Mouse (Mus musculus) fibroblast of lung, adult 2 months (primary cell): ENCODE measurements at regions not wholly inside any gene's neighbourhood (a gene's known extent, or its start where the extent isn't known, plus 50 kb on each side); places are given as distances from the start of the nearest gene placed in this dataset.

Experiments used
- DNase-seq: peaks from one replicate; pipeline ENCODE4 v3.0.0-alpha.2; 2011; ENCODE audit warnings: low read depth

DNA sequence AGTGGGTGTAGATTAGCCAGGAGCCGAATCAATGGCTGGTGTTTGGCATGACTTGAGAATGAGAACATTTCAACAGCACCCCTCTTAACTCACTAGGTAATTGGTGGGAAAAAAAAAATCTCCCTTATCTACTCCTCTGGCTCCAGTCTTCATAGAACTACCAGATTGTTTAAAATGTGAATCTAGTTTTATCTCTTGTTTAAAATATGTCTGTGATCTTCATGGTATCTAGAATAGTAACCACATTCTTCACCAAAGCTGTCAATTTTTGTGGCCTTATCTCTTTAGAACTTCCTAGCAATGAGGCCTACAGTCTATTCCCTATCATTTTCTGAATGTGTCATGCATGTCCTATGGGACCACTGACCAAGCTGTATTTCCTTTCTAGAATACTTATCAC is 134.4 kb upstream of the Atp2b1 start:
- DNase-seq: no peak

DNA sequence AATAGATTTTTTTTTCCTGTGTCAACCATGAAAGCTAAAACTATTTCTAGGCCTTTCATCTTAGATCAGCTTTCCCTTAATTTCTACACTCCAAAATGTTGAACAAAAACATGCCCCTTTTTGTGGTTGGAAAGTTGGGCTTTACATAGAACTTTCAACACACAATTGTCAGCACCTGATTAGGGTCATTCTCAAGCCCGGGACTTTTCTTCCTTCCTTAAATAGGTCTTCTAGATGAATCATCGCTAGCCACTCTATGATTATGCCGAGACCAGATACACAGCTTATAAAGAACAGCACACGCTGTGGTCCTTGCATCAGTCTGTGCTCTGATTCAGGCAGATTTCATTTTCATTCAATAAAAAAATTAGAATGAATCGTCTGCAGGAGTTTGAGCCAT is 133.3 kb upstream of the Atp2b1 start:
- peak; percentile 24 for DNase-seq

GRCm38 (mm10) chr10:98781888-98782351 is 132.3 kb upstream of the Atp2b1 start:
- DNase-seq: no peak

- DNase-seq: no peak
These were observed 128.8 kb upstream of the Atp2b1 start for GRCm38 (mm10) chr10:98785411-98785810.

GRCm38 (mm10) chr10:98786089-98786488 is 128.1 kb upstream of the Atp2b1 start:
- DNase-seq: no peak

GRCm38 (mm10) chr10:98789763-98790162 is 124.4 kb upstream of the Atp2b1 start:
- no peak for DNase-seq

DNA sequence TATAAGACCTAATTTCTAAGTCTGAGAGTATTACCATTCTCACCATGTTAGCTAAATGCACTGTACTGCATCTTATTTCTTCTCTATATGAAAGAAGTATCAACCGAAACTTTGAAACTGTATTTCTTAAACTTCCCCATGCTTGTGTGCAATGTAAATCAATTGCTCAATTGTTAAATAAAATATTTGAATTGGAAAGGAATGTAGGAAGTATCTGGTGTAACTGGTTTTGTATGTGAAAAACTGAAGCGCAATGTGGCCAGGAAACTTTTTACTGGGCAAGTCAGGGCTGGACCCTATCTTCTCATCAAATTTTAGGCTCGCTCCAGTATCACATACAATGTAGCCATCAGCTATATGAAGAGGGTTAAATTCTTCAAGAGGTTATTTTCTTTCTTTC is 123.8 kb upstream of the Atp2b1 start:
- DNase-seq: no peak

- DNase-seq: no peak
These were observed 122.0 kb upstream of the Atp2b1 start for GRCm38 (mm10) chr10:98792019-98792741.

GRCm38 (mm10) chr10:98793926-98794536 is 120.2 kb upstream of the Atp2b1 start:
- no peak for DNase-seq

GRCm38 (mm10) chr10:98796016-98796415 is 118.2 kb upstream of the Atp2b1 start:
- no peak for DNase-seq

DNA sequence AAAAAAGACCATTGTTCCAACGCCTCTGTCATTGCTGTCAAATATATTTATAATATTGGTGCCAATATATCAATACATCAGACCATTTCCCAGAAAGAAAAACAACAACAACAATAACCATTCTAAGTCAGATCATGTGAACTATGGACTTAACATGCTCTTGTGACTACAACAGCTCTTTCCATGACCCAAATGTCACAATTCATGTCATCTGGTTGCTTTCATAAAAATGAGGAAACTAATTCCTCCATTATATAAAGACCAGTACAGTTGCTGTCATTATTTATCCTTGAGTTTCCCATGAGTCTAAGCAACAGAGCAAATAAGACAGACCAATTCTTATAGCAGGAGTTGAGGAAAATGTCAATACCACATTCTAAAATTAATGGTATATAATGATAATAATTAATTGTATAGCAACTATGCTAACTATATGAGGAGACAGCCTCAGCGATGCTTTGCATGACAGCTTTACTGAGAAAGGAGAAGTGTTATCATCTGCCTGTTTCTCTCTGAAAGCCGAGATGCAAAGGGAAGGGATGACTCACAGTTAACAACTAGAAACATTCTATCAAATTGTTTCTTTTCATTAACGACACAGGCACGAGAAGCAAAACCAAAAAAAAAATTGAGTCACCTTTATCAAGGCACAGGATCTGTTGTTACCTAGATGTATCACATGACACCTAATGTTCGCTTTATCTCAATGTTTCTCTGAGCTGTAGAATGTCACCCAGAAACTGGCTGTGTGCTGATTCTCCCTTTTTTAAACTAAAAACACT is 115.4 kb upstream of the Atp2b1 start:
- DNase-seq: no peak

- DNase-seq: no peak
These were observed 114.4 kb upstream of the Atp2b1 start for GRCm38 (mm10) chr10:98799830-98800229.

GRCm38 (mm10) chr10:98800949-98801348 is 113.3 kb upstream of the Atp2b1 start:
- no peak for DNase-seq

DNA sequence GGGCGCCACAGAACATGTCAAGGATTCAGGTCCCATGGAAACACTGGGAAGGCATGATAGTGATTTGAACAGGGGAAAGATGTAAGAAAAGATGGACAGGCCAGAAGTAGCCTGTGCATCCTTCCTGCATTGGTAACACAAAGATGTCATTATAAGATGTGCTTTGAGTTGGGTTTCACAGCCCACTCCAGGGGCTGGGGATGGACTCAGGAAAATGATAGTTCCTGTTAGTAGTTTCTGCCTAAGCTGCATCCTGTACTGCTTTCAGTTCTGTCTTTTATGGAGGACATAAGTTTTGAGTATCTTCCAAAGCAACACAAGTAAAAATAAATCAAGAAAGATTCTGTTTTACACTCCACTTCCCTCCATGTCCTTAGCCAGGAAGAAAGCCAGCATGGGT is 109.2 kb upstream of the Atp2b1 start:
- DNase-seq: no peak

GRCm38 (mm10) chr10:98806798-98807535 is 107.2 kb upstream of the Atp2b1 start:
- no peak for DNase-seq

- no peak for DNase-seq
These were observed 105.6 kb upstream of the Atp2b1 start for GRCm38 (mm10) chr10:98808644-98809043.

- no peak for DNase-seq
These were observed 85.2 kb upstream of the Atp2b1 start for GRCm38 (mm10) chr10:98829051-98829450.

DNA sequence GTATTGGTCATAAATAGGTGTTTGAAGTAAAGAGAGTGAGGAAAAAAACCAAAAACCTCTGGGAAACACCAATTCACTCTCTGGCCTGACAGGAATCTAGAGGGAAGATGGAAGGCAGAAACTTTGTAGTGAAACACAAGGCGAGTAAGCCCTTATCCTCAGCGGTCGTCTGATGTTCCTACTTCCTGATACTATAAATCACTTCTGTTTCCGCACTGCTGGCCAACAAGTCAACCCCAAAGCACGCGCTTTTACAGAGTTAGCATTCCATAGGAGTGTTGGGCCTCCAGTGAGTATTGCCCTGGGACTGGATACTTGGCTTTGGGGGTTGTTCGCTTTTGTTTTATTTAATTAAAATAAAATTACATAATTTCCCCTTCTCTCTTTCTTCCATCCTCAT is 82.7 kb upstream of the Atp2b1 start:
- no peak for DNase-seq

DNA sequence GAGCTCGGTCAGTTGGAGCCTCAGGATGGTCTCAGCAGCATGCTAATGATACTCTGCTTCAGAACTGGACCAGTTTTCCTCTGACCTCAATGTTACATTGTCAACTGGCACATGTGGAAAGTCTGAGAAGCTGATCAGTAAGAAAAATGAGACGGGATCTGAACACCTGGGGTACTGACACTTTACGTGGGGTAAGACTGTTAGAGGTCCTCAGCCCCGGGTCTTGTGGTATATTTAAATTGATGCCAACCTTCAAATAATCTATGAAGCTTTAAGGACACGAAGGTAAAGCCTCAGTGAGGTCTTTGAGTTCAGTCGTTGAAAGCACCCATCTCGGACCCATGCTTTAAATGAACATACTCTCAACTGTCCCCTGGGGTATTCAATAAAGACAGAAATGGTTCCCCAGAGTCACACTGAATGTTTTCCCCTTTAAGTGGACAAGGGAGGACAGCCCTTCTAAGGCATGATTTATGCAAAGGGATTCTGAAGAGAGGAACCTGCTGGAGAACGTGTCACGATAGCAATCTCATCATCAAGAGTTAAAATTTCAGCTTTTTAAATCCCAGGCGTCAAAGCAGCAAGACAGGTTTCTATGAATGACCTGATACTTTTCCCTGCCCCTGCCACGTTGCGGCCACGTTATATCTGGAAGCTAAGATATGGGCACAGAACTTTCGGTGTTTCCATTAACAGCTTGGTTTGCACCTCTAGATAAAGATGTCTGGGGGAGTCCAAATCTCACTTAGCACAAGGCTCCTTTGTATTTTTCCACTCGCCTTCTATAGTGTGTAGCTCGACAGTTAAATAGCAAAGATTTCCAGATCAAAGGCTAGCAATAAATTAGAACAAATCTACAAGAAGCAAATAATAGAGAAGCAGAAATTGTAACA is 76.7 kb upstream of the Atp2b1 start:
- DNase-seq: no peak

- no peak for DNase-seq
These were observed 75.1 kb upstream of the Atp2b1 start for GRCm38 (mm10) chr10:98838926-98839679.

DNA sequence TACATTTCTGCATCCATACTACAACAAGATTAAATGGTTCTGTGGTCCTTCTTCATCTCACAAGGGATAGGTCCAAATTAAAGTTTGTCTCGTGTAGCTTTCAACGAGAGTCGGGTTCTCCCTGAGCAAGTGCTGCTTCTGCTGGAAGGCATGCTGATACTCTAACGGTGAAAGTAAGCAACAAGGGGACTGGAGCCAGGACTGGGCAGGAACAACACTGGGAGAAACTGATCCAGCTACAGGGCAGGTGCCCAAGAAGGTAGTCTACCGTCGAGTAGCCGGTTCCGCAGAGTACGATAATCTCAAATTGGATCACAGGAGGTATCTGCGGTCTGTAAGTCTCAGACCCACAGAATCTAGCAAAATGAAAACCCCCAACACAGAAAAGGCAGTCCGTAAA is 74.2 kb upstream of the Atp2b1 start:
- DNase-seq: no peak
